Mouse (Mus musculus) hindbrain, postnatal 0 days (tissue): ENCODE results near the gene Eef1b2. TPM values are rescaled to one million over a fixed set of nuclear protein-coding genes. Genes with fewer than 3 reads are reported as not detected.
"Not testable (repeated sequence)": the region's sequence is repeated elsewhere in the genome, so short reads cannot be mapped to it uniquely, and the experiment has no call there.

Experiments used
- ATAC-seq: fragments of 200-750 bp; cut with Nextera tagmentation; 2 replicates; pipeline ENCODE4 v1.8.0; 2017; ENCODE audit warnings: mild to moderate bottlenecking, moderate TSS enrichment, moderate library complexity
- DNase-seq: peaks from one replicate; pipeline ENCODE4 v3.0.0-alpha.2; 2015; ENCODE audit warnings: low spot score
- H3K27ac ChIP-seq: fragments of 300-500 bp; sonication (generic); 2 replicates; pipeline ENCODE4 v1.5.1; 2014; ENCODE audit warnings: mild to moderate bottlenecking
- H3K27me3 ChIP-seq: fragments of 300-500 bp; sonication (generic); 2 replicates; pipeline ENCODE4 v1.6.1; 2014; ENCODE audit warnings: low read length, mixed read lengths; ENCODE audit not compliant: insufficient read depth
- H3K36me3 ChIP-seq: fragments of 300-500 bp; sonication (generic); 2 replicates; pipeline ENCODE4 v1.6.1; 2014; ENCODE audit warnings: low read length, mixed read lengths; ENCODE audit not compliant: insufficient read depth
- H3K4me1 ChIP-seq: fragments of 300-500 bp; sonication (generic); 2 replicates; pipeline ENCODE4 v1.6.1; 2014; ENCODE audit warnings: antibody characterized with exemption, low read length, mixed read lengths; ENCODE audit not compliant: insufficient read depth
- H3K4me2 ChIP-seq: fragments of 300-500 bp; sonication (generic); 2 replicates; pipeline ENCODE4 v1.6.1; 2014; ENCODE audit warnings: low read depth, mild to moderate bottlenecking, low read length, moderate library complexity, mixed read lengths
- H3K4me3 ChIP-seq: fragments of 300-500 bp; sonication (generic); 2 replicates; pipeline ENCODE4 v1.5.1; 2014; ENCODE audit warnings: low read length
- H3K9ac ChIP-seq: fragments of 300-500 bp; sonication (generic); replicated peaks from 2 replicates; pipeline ENCODE4 v1.6.1; 2014; ENCODE audit warnings: mild to moderate bottlenecking, low read length, moderate library complexity, mixed read lengths
- H3K9me3 ChIP-seq: fragments of 300-500 bp; sonication (generic); 2 replicates; pipeline ENCODE4 v1.6.1; 2016; ENCODE audit warnings: low read length, mixed read lengths
- CTCF ChIP-seq: IDR thresholded peaks from 2 replicates; pipeline ENCODE4 v1.5.1; 2016; ENCODE audit warnings: antibody characterized with exemption, control low read depth, low read depth
- WGBS: fragments of 180-500 bp; shearing (Covaris S2); extraction: QIAGEN DNeasy Blood & Tissue Kit; methylation state at CpG from one replicate; pipeline ENCODE4 v1.1.7; 2014; 5-methylcytosine and 5-hydroxymethylcytosine counted together
- polyA plus RNA-seq: library from polyadenylated mRNA; unstranded; fragments of >200 nt; fragmentation: Nextera tagmentation; extraction: Ambion mirVana; gene quantifications from 2 replicates; pipeline ENCODE4 v1.2.1, GENCODE M21; 2015
- total RNA-seq: library from RNA; depleted of rRNA; stranded (reverse); fragments of >200 nt; gene quantifications from 2 replicates; pipeline ENCODE4 v1.2.3, GENCODE M21; 2014

Gene Eef1b2
- total and polyA plus RNA-seq, 2 experiments from 2014 or later = 465 to 611 TPM

DNA sequence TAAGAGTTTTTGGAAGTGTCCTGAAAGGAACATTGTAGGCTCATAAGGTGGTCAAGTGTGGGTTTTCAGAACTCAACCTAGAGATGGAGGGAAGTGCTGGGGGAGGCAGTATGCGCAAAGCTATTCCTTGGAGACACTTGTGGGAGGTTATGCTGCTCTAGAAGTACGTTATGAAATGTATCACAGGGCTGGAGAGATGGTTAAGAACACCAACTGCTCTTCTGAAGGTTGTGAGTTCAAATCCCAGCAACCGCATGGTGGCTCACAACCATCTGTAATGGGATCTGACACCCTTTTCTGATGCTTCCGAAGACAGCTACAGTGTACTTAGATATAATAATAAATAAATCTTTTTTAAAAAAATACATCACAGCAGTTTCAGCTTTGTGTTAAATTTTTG lies 3.5 kb downstream of the Eef1b2 start:
- Histone ChIP-seq H3K9me3 (no peaks in the 10 kb centered on the region), H3K36me3 (peaks cover 19% of the 10 kb centered on the region), H3K4me3 (no peak overlapping the region), H3K27me3 (no peaks in the 10 kb centered on the region), H3K27ac (no peak overlapping the region), H3K4me2 (no peak overlapping the region), H3K9ac (no peak overlapping the region), H3K4me1 (peaks cover 6% of the 10 kb centered on the region)
- DNase-seq = no peak
- WGBS = 94% methylated on average over 4 of the region's 4 CpGs
- ATAC-seq = no peak
- no peak for TF ChIP-seq CTCF

DNA sequence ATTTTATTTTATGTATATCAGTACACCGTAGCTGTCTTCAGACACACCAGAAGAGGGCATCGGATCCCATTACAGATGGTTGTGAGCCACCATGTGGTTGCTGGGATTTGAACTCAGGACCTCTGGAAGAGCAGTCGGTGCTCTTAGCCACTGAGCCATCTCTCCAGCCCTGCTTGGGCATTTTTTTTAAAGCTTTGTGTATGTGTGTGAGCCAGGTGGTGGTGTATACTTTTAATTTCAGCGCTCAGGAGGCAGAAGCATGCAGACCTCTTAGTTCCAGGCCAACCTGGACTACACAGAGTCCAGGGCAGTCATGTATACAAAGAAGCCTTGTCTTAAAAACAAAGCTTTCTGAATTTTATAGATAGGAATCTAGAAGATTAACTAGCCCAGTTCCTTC lies 4.0 kb downstream of the Eef1b2 start:
- not testable (repeated sequence) for H3K4me2 ChIP-seq, H3K27ac ChIP-seq, DNase-seq, H3K9me3 ChIP-seq, H3K27me3 ChIP-seq, H3K4me1 ChIP-seq, H3K9ac ChIP-seq, ATAC-seq, H3K4me3 ChIP-seq
- peaks cover 19% of the 10 kb centered on the region for H3K36me3 ChIP-seq
- WGBS = 68% methylated on average over 4 of the region's 4 CpGs

DNA sequence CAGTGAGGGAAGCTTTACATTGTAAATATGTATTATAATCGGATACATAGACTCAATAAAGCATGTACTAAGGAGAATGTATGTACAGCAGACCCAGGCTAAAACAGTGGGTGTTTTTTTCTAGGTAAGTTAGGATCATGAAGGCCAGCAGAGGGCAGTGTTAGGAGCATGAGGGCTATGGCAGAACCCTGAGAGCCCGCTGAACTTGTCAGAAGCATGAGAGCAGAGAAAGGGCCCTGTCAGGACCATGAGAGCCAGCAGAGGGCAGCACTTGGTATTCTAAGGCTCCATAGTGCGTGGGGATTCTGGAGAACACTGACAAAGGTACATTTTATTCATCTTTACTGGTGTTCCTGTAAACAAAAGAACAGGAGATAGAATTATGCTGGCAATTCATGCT lies 4.4 kb downstream of the Eef1b2 start:
- H3K4me3 ChIP-seq = no peak overlapping the region
- peak; percentile 97 for TF ChIP-seq CTCF
- H3K4me2 ChIP-seq = no peak overlapping the region
- peaks cover 19% of the 10 kb centered on the region for H3K36me3 ChIP-seq
- 5% methylated on average over 3 of the region's 3 CpGs for WGBS
- H3K9me3 ChIP-seq = no peaks in the 10 kb centered on the region
- peak; percentile 85 for ATAC-seq
- no peaks in the 10 kb centered on the region; the same call in 1 of the 2 replicates for H3K4me1 ChIP-seq
- H3K9ac ChIP-seq = no peak overlapping the region
- no peaks in the 10 kb centered on the region for H3K27me3 ChIP-seq
- peak; percentile 98 for DNase-seq
- no peak overlapping the region for H3K27ac ChIP-seq

DNA sequence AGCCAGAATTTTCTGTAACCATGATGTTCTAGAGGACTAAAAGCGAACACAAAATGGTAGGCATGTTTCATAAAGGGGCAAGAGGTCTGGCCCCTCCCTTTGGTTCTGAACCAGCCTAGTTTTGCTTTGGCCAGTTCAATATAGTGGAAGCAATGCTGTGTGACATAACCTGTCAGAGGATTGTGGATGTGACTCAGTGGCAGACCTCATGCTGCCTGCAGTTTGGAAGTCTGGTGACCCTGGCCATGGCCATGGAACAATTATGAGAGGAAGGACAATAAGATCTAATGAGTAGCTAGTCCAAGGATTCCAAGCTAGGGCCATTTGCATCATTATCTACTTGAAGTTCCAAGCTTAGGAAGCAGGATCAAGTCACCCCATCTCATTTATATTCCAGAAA lies 4.9 kb downstream of the Eef1b2 start:
- no peaks in the 10 kb centered on the region; the same call in 1 of the 2 replicates for H3K4me1 ChIP-seq
- DNase-seq (no peak), ATAC-seq (no peak)
- H3K27ac ChIP-seq = no peak overlapping the region
- no peak overlapping the region for H3K4me3 ChIP-seq
- TF ChIP-seq CTCF = no peak
- H3K4me2 ChIP-seq = no peak overlapping the region
- H3K9me3 ChIP-seq = no peaks in the 10 kb centered on the region
- H3K36me3 ChIP-seq = peaks cover 19% of the 10 kb centered on the region
- no peak overlapping the region for H3K9ac ChIP-seq
- H3K27me3 ChIP-seq = no peaks in the 10 kb centered on the region
- 100% methylated on average over 1 of the region's 1 CpGs for WGBS

DNA sequence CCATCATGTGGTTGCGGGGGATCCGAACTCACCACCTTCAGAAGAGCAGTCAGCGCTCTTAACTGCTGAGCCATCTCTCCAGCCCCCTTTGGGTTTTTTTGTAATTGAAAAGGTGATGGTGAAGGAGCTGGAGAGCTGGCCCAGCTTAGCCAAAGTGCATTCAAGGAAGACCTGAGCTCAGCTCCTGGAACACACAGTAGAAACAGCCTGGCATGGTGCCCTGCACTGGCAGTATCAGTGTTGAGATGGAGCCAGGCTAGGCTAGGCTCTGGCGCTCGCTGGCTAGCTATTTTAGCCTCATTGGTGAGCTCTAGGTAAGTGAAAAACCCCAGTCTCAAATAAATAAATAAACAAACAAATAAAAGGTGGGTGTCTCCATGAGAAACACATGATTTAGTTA lies 5.6 kb downstream of the Eef1b2 start:
- TF ChIP-seq CTCF = no peak
- Histone ChIP-seq H3K4me1 (no peaks in the 10 kb centered on the region; the same call in 1 of the 2 replicates), H3K4me2 (no peak overlapping the region), H3K4me3 (no peak overlapping the region), H3K27me3 (no peaks in the 10 kb centered on the region), H3K9me3 (no peaks in the 10 kb centered on the region), H3K9ac (no peak overlapping the region), H3K27ac (no peak overlapping the region), H3K36me3 (peaks cover 19% of the 10 kb centered on the region)
- DNase-seq (peak; percentile 26), ATAC-seq (no peak)
- 69% methylated on average over 5 of the region's 5 CpGs for WGBS

DNA sequence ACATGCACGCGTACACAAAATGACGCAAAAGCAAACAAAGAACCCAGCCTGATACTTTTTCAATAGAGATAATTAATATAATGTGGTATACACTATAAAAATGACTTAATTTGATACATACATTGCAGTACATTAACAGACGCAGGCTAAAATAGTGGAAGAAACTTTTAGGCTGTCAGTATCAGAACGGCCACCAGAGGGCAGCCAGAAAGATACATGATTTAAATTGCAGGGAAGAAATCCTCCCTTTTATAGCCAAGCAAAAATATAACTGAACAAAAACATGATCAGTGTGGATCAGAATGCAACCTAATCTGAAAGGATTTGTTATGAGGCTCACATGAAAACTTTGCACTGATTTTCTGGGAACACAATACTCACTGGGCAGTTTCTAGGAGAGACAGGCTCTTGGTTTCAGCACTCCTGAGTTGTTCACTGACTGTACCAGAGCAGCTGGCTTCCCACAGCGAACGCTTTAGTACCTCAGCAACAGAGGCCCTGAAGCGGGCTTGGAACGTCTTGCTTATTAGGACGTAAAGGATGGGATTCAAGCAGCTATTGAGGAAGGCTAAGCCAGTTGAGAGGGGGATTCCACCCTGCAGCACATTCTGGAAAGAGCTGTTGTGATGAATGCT lies 6.1 kb downstream of the Eef1b2 start:
- no peak for ATAC-seq
- Histone ChIP-seq H3K36me3 (peaks cover 19% of the 10 kb centered on the region), H3K4me2 (no peak overlapping the region), H3K4me1 (no peaks in the 10 kb centered on the region; the same call in 1 of the 2 replicates), H3K27me3 (no peaks in the 10 kb centered on the region), H3K4me3 (no peak overlapping the region), H3K9ac (no peak overlapping the region), H3K9me3 (no peaks in the 10 kb centered on the region), H3K27ac (no peak overlapping the region)
- peak; percentile 78 for TF ChIP-seq CTCF
- DNase-seq = peak; percentile 80
- 52% methylated on average over 10 of the region's 10 CpGs for WGBS

DNA sequence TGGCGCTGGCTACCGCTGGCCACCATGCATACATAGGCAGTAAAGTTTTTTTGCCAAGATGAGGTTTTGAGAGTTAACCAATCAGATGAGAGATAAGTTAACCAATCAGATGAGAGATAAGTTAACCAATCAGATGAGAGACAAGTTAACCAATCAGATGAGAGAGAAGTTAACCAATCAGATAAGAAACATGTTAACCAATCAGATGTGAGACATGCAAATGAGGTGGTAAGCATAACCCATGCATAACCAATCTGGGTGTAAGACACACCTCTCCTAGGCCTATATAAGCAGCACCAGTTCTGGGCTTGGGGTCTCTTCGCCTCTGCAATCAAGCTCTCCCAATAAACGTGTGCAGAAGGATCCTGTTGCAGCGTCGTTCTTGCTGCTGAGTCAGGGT lies 8.8 kb downstream of the Eef1b2 start:
- 94% methylated on average over 6 of the region's 6 CpGs for whole genome bisulfite sequencing
- not testable (repeated sequence) for H3K4me2 ChIP-seq, ATAC-seq, H3K36me3 ChIP-seq, H3K9ac ChIP-seq, H3K9me3 ChIP-seq, H3K4me1 ChIP-seq, H3K27me3 ChIP-seq, H3K27ac ChIP-seq, H3K4me3 ChIP-seq, DNase-seq
